Mouse (Mus musculus): ENCODE measurements around the gene Gbp8. TPM values are rescaled to one million over a fixed set of nuclear protein-coding genes. Genes with fewer than 3 reads are reported as not detected.
A peak's percentile ranks its signal among the peaks of the same experiment; 100 is the strongest.
"Not testable (repeated sequence)": the region's sequence is repeated elsewhere in the genome, so short reads cannot be mapped to it uniquely, and the experiment has no call there.

The Gbp8 gene
- polyA plus RNA-seq, 1 experiment from 2014 or later = 0.37 TPM

DNA sequence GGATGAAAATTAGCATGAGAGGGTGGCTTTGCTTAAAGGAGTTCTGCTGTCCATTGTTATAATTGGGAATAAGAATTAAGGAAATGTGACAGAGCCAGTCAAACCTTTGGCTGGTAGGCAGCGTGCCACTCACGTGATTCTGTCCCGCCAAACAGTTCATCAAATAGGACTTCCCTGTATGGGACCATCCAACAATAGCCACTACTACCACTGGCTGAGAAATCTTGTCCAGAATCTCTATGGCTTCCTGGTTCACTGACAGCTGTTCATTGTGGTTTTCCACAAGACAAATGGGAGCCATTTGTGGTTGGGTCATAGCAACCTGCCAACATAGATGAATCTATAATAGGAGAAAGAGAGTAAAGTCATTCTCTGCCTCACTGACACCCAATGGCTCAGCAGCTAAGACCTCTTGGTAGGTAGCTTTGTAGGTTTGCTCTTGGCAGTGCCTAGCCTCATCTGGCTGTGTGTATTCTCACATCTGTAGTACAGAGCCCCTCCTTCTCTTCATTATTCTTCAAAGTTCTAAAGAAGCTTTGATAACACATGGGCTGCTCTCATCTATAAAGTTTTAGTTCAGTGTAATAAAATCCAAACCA lies 2.5 kb downstream of the Gbp8 start:
- 84% methylated on average over 3 of the region's 3 CpGs for WGBS
- not testable (repeated sequence) for H3K36me3 ChIP-seq (ENCODE audit: control insufficient read depth, insufficient read depth, low read length); DNase-seq (ENCODE audit: low spot score); H3K4me1 ChIP-seq (ENCODE audit: control insufficient read depth, insufficient read depth, low read length); H3K4me3 ChIP-seq (ENCODE audit: low read depth, low read length); H3K9me3 ChIP-seq (ENCODE audit: control insufficient read depth, low read length); H3K9ac ChIP-seq (ENCODE audit: low read length); H3K27ac ChIP-seq (ENCODE audit: low read depth, low read length); ATAC-seq (ENCODE audit: insufficient read depth, low FRiP score, low TSS enrichment); H3K27me3 ChIP-seq (ENCODE audit: control insufficient read depth, insufficient read depth, low read length); H3K4me2 ChIP-seq (ENCODE audit: low read depth)

DNA sequence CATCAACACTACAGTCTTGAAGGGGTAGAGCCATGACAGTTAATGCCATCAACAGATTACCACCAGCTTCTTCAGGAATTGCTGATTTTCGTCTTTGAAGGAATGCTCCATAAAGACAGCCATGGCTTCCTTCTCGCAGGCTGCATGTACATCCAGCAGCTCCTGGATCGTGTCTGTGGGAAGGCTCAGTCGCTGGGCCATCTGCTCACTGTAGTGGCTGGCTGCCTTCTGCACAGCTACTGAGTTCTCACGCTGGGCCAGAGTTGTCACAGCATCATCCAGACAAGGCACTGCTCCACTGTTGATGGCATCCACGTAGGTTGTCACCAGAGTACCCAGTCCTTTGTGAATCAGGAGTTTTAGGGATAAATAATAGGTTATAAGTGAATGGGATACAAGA lies 17.6 kb downstream of the Gbp8 start:
- not testable (repeated sequence) for H3K27ac ChIP-seq (ENCODE audit: low read depth, low read length); H3K9ac ChIP-seq (ENCODE audit: low read length)
- WGBS = 85% methylated on average over 6 of the region's 6 CpGs

DNA sequence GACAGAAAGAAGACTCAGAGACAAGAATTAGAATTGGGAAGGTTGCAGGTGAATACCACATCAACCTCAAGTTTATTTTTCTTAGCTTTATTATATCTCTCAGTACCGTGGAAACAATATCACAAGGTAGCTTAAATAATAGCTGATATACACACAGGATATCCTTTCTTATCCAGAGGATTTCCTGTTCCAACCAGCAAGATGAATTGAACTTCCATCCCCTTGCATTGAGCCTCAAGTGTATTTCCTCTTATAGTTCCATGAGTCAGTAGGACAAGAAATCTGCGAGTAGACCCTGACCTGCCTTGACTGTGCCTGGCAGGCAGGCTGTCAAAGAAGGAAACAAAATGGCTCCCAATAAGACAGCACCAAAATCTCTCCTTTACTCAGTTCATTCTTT lies 23.6 kb downstream of the Gbp8 start:
- WGBS = 88% methylated on average over 2 of the region's 2 CpGs
- Histone ChIP-seq H3K4me2 (ENCODE audit: low read depth) (no peak overlapping the region), H3K9me3 (ENCODE audit: control insufficient read depth, low read length) (no peaks in the 10 kb centered on the region), H3K27ac (ENCODE audit: low read depth, low read length) (no peak overlapping the region), H3K36me3 (ENCODE audit: control insufficient read depth, insufficient read depth, low read length) (no peaks in the 10 kb centered on the region), H3K4me1 (ENCODE audit: control insufficient read depth, insufficient read depth, low read length) (no peaks in the 10 kb centered on the region), H3K9ac (ENCODE audit: low read length) (no peak overlapping the region), H3K27me3 (ENCODE audit: control insufficient read depth, insufficient read depth, low read length) (no peaks in the 10 kb centered on the region), H3K4me3 (ENCODE audit: low read depth, low read length) (no peak overlapping the region)
- ATAC-seq (ENCODE audit: insufficient read depth, low FRiP score, low TSS enrichment) (no peak), DNase-seq (ENCODE audit: low spot score) (no peak)

More for the DNA sequence above, 17.6 kb downstream of the Gbp8 start:
- H3K4me2 ChIP-seq (ENCODE audit: low read depth); ATAC-seq (ENCODE audit: insufficient read depth, low FRiP score, low TSS enrichment); H3K9me3 ChIP-seq (ENCODE audit: control insufficient read depth, low read length); H3K36me3 ChIP-seq (ENCODE audit: control insufficient read depth, insufficient read depth, low read length); H3K4me3 ChIP-seq (ENCODE audit: low read depth, low read length); H3K27me3 ChIP-seq (ENCODE audit: control insufficient read depth, insufficient read depth, low read length); DNase-seq (ENCODE audit: low spot score); H3K4me1 ChIP-seq (ENCODE audit: control insufficient read depth, insufficient read depth, low read length): not testable (repeated sequence)

DNA sequence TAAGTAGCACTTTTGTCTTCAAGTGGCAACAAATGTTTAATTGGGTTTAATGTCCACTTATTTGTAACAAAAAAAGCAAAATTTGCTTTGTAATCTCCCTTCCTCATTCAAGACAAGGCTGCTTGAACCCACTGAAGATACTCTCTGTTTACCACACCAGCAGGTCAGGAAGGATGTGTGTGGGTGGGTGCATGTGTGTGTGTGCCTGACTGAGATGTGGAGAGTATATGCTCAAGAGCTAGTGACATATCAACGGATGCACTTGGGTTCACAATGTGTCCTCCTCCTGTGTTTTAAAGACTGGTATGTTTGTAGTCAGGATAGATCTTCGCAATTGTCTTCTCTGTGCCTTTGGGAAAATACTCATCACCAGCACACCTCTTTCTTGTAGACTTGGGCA lies 24.6 kb downstream of the Gbp8 start:
- ATAC-seq (ENCODE audit: insufficient read depth, low FRiP score, low TSS enrichment) (no peak), DNase-seq (ENCODE audit: low spot score) (no peak)
- Histone ChIP-seq H3K4me3 (ENCODE audit: low read depth, low read length) (no peak overlapping the region), H3K9me3 (ENCODE audit: control insufficient read depth, low read length) (no peaks in the 10 kb centered on the region), H3K4me1 (ENCODE audit: control insufficient read depth, insufficient read depth, low read length) (no peaks in the 10 kb centered on the region), H3K36me3 (ENCODE audit: control insufficient read depth, insufficient read depth, low read length) (no peaks in the 10 kb centered on the region), H3K9ac (ENCODE audit: low read length) (no peak overlapping the region), H3K27ac (ENCODE audit: low read depth, low read length) (no peak overlapping the region), H3K4me2 (ENCODE audit: low read depth) (no peak overlapping the region), H3K27me3 (ENCODE audit: control insufficient read depth, insufficient read depth, low read length) (no peaks in the 10 kb centered on the region)
- 85% methylated on average over 2 of the region's 2 CpGs for WGBS

DNA sequence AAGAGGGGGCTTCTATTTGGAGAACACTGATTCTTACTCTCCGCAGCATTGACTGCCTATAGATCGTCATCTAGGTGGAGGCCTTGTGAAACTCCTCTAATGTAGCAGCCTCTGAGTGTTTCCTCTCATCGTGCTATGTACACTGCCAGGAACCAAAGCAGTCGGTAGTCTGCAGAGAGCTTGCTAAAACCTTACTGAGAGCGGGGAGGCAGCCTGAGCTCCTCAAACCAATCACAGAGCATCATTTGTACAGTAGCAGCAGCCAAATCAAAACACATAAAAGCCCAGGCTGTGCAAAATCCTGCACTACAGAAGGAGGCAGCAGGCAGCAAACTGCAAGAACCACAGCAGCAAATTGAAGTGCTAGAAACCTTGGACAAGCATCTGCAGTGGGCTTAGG lies 25.7 kb downstream of the Gbp8 start:
- Histone ChIP-seq H3K9me3 (ENCODE audit: control insufficient read depth, low read length) (no peaks in the 10 kb centered on the region), H3K4me1 (ENCODE audit: control insufficient read depth, insufficient read depth, low read length) (no peaks in the 10 kb centered on the region), H3K27me3 (ENCODE audit: control insufficient read depth, insufficient read depth, low read length) (no peaks in the 10 kb centered on the region), H3K27ac (ENCODE audit: low read depth, low read length) (no peak overlapping the region), H3K4me2 (ENCODE audit: low read depth) (no peak overlapping the region), H3K9ac (ENCODE audit: low read length) (no peak overlapping the region), H3K36me3 (ENCODE audit: control insufficient read depth, insufficient read depth, low read length) (no peaks in the 10 kb centered on the region), H3K4me3 (ENCODE audit: low read depth, low read length) (no peak overlapping the region)
- ATAC-seq (ENCODE audit: insufficient read depth, low FRiP score, low TSS enrichment) = no peak
- WGBS = 92% methylated on average over 5 of the region's 5 CpGs
- DNase-seq (ENCODE audit: low spot score) = no peak

DNA sequence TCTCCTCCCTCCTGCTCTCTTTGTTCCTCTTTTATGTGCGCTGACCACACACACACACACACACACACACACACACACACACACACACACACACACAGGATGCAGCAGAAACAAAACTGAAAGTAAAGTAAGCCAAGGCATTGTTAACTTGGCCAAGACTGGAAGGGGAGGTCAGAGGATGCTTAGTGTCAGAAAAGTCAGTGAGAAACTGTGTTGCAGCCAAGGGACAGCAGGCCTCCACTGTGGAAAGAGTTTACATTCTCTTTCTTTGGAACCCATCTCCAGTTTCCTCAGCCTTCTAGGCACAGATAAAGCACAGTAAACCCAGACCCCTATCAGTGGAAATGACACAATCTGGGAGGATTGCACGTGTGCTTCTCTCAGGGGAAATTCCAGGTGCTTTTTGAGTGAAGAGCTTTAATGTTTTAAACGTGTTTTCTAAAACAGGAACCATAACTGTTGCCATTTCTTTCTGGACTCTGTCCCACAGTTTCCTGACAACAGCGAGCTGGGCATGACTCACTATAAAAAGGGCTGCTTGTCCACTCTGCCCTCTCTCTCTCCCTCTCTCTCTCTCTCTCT lies 29.0 kb downstream of the Gbp8 start:
- H3K4me3 ChIP-seq (ENCODE audit: low read depth, low read length); H3K27me3 ChIP-seq (ENCODE audit: control insufficient read depth, insufficient read depth, low read length); H3K9me3 ChIP-seq (ENCODE audit: control insufficient read depth, low read length); ATAC-seq (ENCODE audit: insufficient read depth, low FRiP score, low TSS enrichment); H3K36me3 ChIP-seq (ENCODE audit: control insufficient read depth, insufficient read depth, low read length); H3K4me1 ChIP-seq (ENCODE audit: control insufficient read depth, insufficient read depth, low read length); H3K9ac ChIP-seq (ENCODE audit: low read length); H3K27ac ChIP-seq (ENCODE audit: low read depth, low read length); H3K4me2 ChIP-seq (ENCODE audit: low read depth): not testable (repeated sequence)
- DNase-seq (ENCODE audit: low spot score) = peak; percentile 11
- 35% methylated on average over 4 of the region's 4 CpGs for WGBS

DNA sequence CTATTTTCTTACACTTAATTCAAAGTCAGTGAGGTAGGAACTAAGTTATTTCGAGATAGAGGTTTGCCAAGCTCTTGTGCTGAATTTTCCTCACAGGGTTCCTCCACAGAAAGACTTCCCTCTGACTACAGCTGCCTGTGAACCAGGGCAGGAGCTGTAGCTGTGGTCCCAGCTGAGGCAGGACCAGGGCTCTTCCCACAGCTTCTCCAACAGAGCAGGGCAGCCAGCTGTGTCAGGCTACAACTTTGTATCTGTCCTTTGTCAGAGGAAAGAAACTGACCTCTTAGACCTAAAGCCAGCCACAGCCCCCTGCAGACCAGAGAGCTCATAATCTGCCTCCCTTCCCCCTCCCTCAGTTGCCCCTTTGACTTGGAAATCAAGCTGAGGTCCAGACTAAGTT lies 29.6 kb downstream of the Gbp8 start:
- not testable (repeated sequence) for H3K27ac ChIP-seq (ENCODE audit: low read depth, low read length); H3K27me3 ChIP-seq (ENCODE audit: control insufficient read depth, insufficient read depth, low read length); H3K36me3 ChIP-seq (ENCODE audit: control insufficient read depth, insufficient read depth, low read length); H3K4me1 ChIP-seq (ENCODE audit: control insufficient read depth, insufficient read depth, low read length); H3K9ac ChIP-seq (ENCODE audit: low read length); ATAC-seq (ENCODE audit: insufficient read depth, low FRiP score, low TSS enrichment); H3K9me3 ChIP-seq (ENCODE audit: control insufficient read depth, low read length); H3K4me2 ChIP-seq (ENCODE audit: low read depth); H3K4me3 ChIP-seq (ENCODE audit: low read depth, low read length)
- peak; percentile 12 for DNase-seq (ENCODE audit: low spot score)
- 35% methylated on average over 1 of the region's 1 CpGs for WGBS

DNA sequence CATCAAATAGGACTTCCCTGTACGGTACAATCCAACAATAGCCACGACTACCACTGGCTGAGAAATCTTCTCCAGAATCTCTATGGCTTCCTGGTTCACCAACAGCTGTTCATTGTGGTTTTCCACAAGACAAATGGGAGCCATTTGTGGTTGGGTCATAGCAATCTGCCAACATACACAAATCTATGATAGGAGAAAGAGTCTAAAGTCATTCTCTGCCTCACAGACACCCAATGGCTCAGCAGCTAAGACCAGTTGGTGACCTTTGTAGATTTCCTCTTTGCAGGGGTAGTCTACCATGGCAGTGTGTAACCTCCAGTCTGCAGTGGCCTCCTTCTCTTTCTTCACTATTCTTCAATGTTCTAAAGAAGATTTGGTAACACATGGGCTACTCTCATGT lies 33.7 kb downstream of the Gbp8 start:
- not testable (repeated sequence) for H3K27me3 ChIP-seq (ENCODE audit: control insufficient read depth, insufficient read depth, low read length); H3K4me3 ChIP-seq (ENCODE audit: low read depth, low read length); H3K9ac ChIP-seq (ENCODE audit: low read length); H3K27ac ChIP-seq (ENCODE audit: low read depth, low read length); DNase-seq (ENCODE audit: low spot score); H3K4me1 ChIP-seq (ENCODE audit: control insufficient read depth, insufficient read depth, low read length); H3K4me2 ChIP-seq (ENCODE audit: low read depth); H3K36me3 ChIP-seq (ENCODE audit: control insufficient read depth, insufficient read depth, low read length); H3K9me3 ChIP-seq (ENCODE audit: control insufficient read depth, low read length); ATAC-seq (ENCODE audit: insufficient read depth, low FRiP score, low TSS enrichment)
- WGBS = 79% methylated on average over 2 of the region's 2 CpGs

DNA sequence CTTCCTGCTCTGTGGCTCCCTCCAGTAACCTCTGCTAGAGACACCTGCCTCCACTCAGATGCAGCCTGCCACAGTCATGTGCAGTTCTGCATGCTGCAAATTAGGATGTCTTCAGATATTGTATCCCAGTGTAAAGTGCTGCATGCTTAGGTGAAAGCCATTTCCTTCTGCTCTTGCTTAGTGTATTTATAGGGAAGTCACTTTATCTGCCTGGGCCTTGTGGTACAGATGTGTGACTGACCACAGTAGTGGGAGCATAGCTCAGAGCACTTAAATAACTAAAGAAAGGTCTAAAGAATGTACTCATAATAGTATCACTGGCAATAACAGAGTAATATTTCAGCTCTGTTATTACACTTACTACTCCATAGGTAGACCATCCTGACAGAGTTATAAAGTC lies 57.4 kb downstream of the Gbp8 start:
- H3K4me3 ChIP-seq (ENCODE audit: low read depth, low read length) = no peak overlapping the region
- no peaks in the 10 kb centered on the region for H3K4me1 ChIP-seq (ENCODE audit: control insufficient read depth, insufficient read depth, low read length)
- H3K4me2 ChIP-seq (ENCODE audit: low read depth) = no peak overlapping the region
- ATAC-seq (ENCODE audit: insufficient read depth, low FRiP score, low TSS enrichment) (no peak), DNase-seq (ENCODE audit: low spot score) (no peak)
- H3K9me3 ChIP-seq (ENCODE audit: control insufficient read depth, low read length) = no peaks in the 10 kb centered on the region
- no peak overlapping the region for H3K9ac ChIP-seq (ENCODE audit: low read length)
- no peaks in the 10 kb centered on the region for H3K27me3 ChIP-seq (ENCODE audit: control insufficient read depth, insufficient read depth, low read length)
- no peak overlapping the region for H3K27ac ChIP-seq (ENCODE audit: low read depth, low read length)
- no peaks in the 10 kb centered on the region for H3K36me3 ChIP-seq (ENCODE audit: control insufficient read depth, insufficient read depth, low read length)
